Mouse (Mus musculus): ENCODE measurements around the gene Mettl7a1.
"Not testable (repeated sequence)": the region's sequence is repeated elsewhere in the genome, so short reads cannot be mapped to it uniquely, and the experiment has no call there.

The Mettl7a1 gene

GRCm38 (mm10) chr15:100304019-100304991 is at the start of gene Mettl7a1:
Gene Mettl7a1 (plus strand): TSS chr15:100304140.
- H3K36me3 ChIP-seq (ENCODE audit: control insufficient read depth, insufficient read depth, low read length, poor library complexity, severe bottlenecking) = no peaks in the 10 kb centered on the region
- DNase-seq (ENCODE audit: low read depth, low spot score) = peak; percentile 76
- H3K27me3 ChIP-seq (ENCODE audit: control insufficient read depth, insufficient read depth, low read length, poor library complexity, severe bottlenecking) = no peaks in the 10 kb centered on the region

- no peak for DNase-seq (ENCODE audit: low read depth, low spot score)
- H3K27me3 ChIP-seq (ENCODE audit: control insufficient read depth, insufficient read depth, low read length, poor library complexity, severe bottlenecking) = no peaks in the 10 kb centered on the region
- peaks cover 12% of the 10 kb centered on the region for H3K36me3 ChIP-seq (ENCODE audit: control insufficient read depth, insufficient read depth, low read length, poor library complexity, severe bottlenecking)
These were observed 47.6 kb upstream of the Mettl7a1 start for GRCm38 (mm10) chr15:100256386-100256785.

GRCm38 (mm10) chr15:100257305-100257704 is 46.6 kb upstream of the Mettl7a1 start:
- no peaks in the 10 kb centered on the region for H3K27me3 ChIP-seq (ENCODE audit: control insufficient read depth, insufficient read depth, low read length, poor library complexity, severe bottlenecking)
- no peak for DNase-seq (ENCODE audit: low read depth, low spot score)
- H3K36me3 ChIP-seq (ENCODE audit: control insufficient read depth, insufficient read depth, low read length, poor library complexity, severe bottlenecking) = peaks cover 13% of the 10 kb centered on the region

GRCm38 (mm10) chr15:100258646-100259425 is 45.1 kb upstream of the Mettl7a1 start:
- peaks cover 13% of the 10 kb centered on the region for H3K36me3 ChIP-seq (ENCODE audit: control insufficient read depth, insufficient read depth, low read length, poor library complexity, severe bottlenecking)
- no peak for DNase-seq (ENCODE audit: low read depth, low spot score)
- no peaks in the 10 kb centered on the region for H3K27me3 ChIP-seq (ENCODE audit: control insufficient read depth, insufficient read depth, low read length, poor library complexity, severe bottlenecking)

- not testable (repeated sequence) for H3K27me3 ChIP-seq (ENCODE audit: control insufficient read depth, insufficient read depth, low read length, poor library complexity, severe bottlenecking); H3K36me3 ChIP-seq (ENCODE audit: control insufficient read depth, insufficient read depth, low read length, poor library complexity, severe bottlenecking); DNase-seq (ENCODE audit: low read depth, low spot score)
These were observed 43.6 kb upstream of the Mettl7a1 start for GRCm38 (mm10) chr15:100260351-100260750.

GRCm38 (mm10) chr15:100263246-100263905 is 40.6 kb upstream of the Mettl7a1 start:
- peak; percentile 32 for DNase-seq (ENCODE audit: low read depth, low spot score)
- Histone ChIP-seq H3K27me3 (ENCODE audit: control insufficient read depth, insufficient read depth, low read length, poor library complexity, severe bottlenecking) (no peaks in the 10 kb centered on the region), H3K36me3 (ENCODE audit: control insufficient read depth, insufficient read depth, low read length, poor library complexity, severe bottlenecking) (peaks cover 5% of the 10 kb centered on the region)

GRCm38 (mm10) chr15:100265586-100266325 is 38.2 kb upstream of the Mettl7a1 start:
- H3K36me3 ChIP-seq (ENCODE audit: control insufficient read depth, insufficient read depth, low read length, poor library complexity, severe bottlenecking) = peaks cover 5% of the 10 kb centered on the region
- DNase-seq (ENCODE audit: low read depth, low spot score) = no peak
- no peaks in the 10 kb centered on the region for H3K27me3 ChIP-seq (ENCODE audit: control insufficient read depth, insufficient read depth, low read length, poor library complexity, severe bottlenecking)

GRCm38 (mm10) chr15:100268916-100269315 is 35.0 kb upstream of the Mettl7a1 start:
- Histone ChIP-seq H3K27me3 (ENCODE audit: control insufficient read depth, insufficient read depth, low read length, poor library complexity, severe bottlenecking) (no peaks in the 10 kb centered on the region), H3K36me3 (ENCODE audit: control insufficient read depth, insufficient read depth, low read length, poor library complexity, severe bottlenecking) (no peaks in the 10 kb centered on the region)
- no peak for DNase-seq (ENCODE audit: low read depth, low spot score)

- Histone ChIP-seq H3K27me3 (ENCODE audit: control insufficient read depth, insufficient read depth, low read length, poor library complexity, severe bottlenecking) (no peaks in the 10 kb centered on the region), H3K36me3 (ENCODE audit: control insufficient read depth, insufficient read depth, low read length, poor library complexity, severe bottlenecking) (no peaks in the 10 kb centered on the region)
- no peak for DNase-seq (ENCODE audit: low read depth, low spot score)
These were observed 34.2 kb upstream of the Mettl7a1 start for GRCm38 (mm10) chr15:100269776-100270175.

GRCm38 (mm10) chr15:100270609-100271008 is 33.3 kb upstream of the Mettl7a1 start:
- H3K36me3 ChIP-seq (ENCODE audit: control insufficient read depth, insufficient read depth, low read length, poor library complexity, severe bottlenecking); DNase-seq (ENCODE audit: low read depth, low spot score); H3K27me3 ChIP-seq (ENCODE audit: control insufficient read depth, insufficient read depth, low read length, poor library complexity, severe bottlenecking): not testable (repeated sequence)

- Histone ChIP-seq H3K27me3 (ENCODE audit: control insufficient read depth, insufficient read depth, low read length, poor library complexity, severe bottlenecking) (no peaks in the 10 kb centered on the region), H3K36me3 (ENCODE audit: control insufficient read depth, insufficient read depth, low read length, poor library complexity, severe bottlenecking) (no peaks in the 10 kb centered on the region)
- DNase-seq (ENCODE audit: low read depth, low spot score) = no peak
These were observed 32.5 kb upstream of the Mettl7a1 start for GRCm38 (mm10) chr15:100271411-100271810.

- DNase-seq (ENCODE audit: low read depth, low spot score); H3K36me3 ChIP-seq (ENCODE audit: control insufficient read depth, insufficient read depth, low read length, poor library complexity, severe bottlenecking); H3K27me3 ChIP-seq (ENCODE audit: control insufficient read depth, insufficient read depth, low read length, poor library complexity, severe bottlenecking): not testable (repeated sequence)
These were observed 30.1 kb upstream of the Mettl7a1 start for GRCm38 (mm10) chr15:100273791-100274308.

- H3K27me3 ChIP-seq (ENCODE audit: control insufficient read depth, insufficient read depth, low read length, poor library complexity, severe bottlenecking) = no peaks in the 10 kb centered on the region
- no peaks in the 10 kb centered on the region for H3K36me3 ChIP-seq (ENCODE audit: control insufficient read depth, insufficient read depth, low read length, poor library complexity, severe bottlenecking)
- DNase-seq (ENCODE audit: low read depth, low spot score) = no peak
These were observed 29.0 kb upstream of the Mettl7a1 start for GRCm38 (mm10) chr15:100274790-100275559.

Measured in splenic B cell, adult 2 months (primary cell).